ENCODE assay signal across 7 mouse cellular contexts in the genomic region with DNA sequence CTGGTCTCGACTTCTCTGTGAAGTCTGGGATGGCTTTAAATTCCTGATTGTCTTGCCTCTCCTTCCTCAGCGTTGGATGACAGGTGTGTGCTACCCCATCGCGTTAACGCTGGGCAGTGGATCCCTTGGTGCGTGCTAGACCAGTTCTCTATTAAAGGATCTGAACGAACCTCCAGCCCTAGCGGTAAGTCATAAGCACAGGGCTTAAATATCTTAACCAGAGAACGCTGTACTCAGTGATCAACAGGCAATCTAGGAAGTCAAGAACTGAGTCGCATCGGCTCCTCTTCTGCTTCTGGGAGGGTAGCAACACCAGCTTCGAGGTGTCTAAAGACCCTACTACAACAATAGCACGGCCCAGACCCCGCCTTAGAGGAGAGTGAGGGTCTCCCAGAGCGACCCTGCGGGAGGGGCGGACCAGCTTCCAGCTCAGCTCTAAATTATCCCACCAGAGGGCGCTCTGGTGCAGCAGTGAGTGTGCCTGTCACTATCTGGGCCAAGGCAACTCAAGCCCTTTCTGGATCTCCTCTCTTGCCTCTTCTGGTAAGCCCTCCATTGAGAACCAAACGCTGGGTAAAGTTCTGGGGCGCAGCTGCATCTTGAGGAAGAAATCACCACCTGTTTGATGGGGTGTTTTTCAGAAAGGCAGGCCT. TPM values are rescaled to one million over a fixed set of nuclear protein-coding genes. Genes with fewer than 3 reads are reported as not detected.
A peak's percentile ranks its signal among the peaks of the same experiment; 100 is the strongest.
DNase-seq lines count a peak whose midpoint lies in the region; ATAC-seq and TF ChIP-seq lines count a peak whose summit lies in the region.

No protein-coding gene starts in this region.

- no peaks in the 10 kb centered on the region for H3K4me1 ChIP-seq in limb, embryonic 14.5 days (ENCODE audit: control insufficient read depth, insufficient read depth, low read length)
- H3K4me1 ChIP-seq in midbrain, embryonic 15.5 days: peaks cover 5% of the 10 kb centered on the region; the same call in 1 of the 2 replicates
- H3K4me1 ChIP-seq in spleen, adult 2 months (ENCODE audit: control insufficient read depth, insufficient read depth, insufficient read length): no peaks in the 10 kb centered on the region; the same call in 1 of the 2 replicates

- 5% methylated on average over 20 of the region's 20 CpGs for WGBS in limb, embryonic 14.5 days
- 2% methylated on average over 20 of the region's 20 CpGs for WGBS in midbrain, embryonic 15.5 days
- 4% methylated on average over 20 of the region's 20 CpGs for WGBS in spleen, adult 2 months

- H3K9ac ChIP-seq in limb, embryonic 14.5 days (ENCODE audit: low read depth, low read length, severe bottlenecking): peak overlapping the region; percentile 28; the same call in 1 of the 2 replicates
- H3K9ac ChIP-seq in midbrain, embryonic 15.5 days: peak overlapping the region; percentile 34; the same call in 1 of the 2 replicates

- ATAC-seq in limb, embryonic 14.5 days (ENCODE audit: low FRiP score, low read depth): peak; percentile 71
- ATAC-seq in midbrain, embryonic 15.5 days (replicated peaks): peak; percentile 74; the same call in 1 of the 2 replicates

- H3K27me3 ChIP-seq in limb, embryonic 14.5 days (ENCODE audit: control insufficient read depth, insufficient read depth, low read length): peaks cover 5% of the 10 kb centered on the region; the same call in 1 of the 2 replicates
- H3K27me3 ChIP-seq in midbrain, embryonic 15.5 days (replicated peaks): peaks cover 3% of the 10 kb centered on the region; the same call in 1 of the 2 replicates
- H3K27me3 ChIP-seq in spleen, adult 2 months (ENCODE audit: control insufficient read depth, insufficient read depth, low read length): 0 out of 2 replicates have a peak, but pooled peaks cover 1% of the 10 kb centered on the region

- peak; percentile 96 for TF ChIP-seq CTCF in spleen, adult 2 months (IDR thresholded peaks at IDR 0.05; ENCODE audit: extremely low read depth, insufficient read depth, insufficient read length, insufficient replicate concordance)

- no peak for TF ChIP-seq POLR2A in limb, embryonic 14.5 days (IDR thresholded peaks at IDR 0.05; ENCODE audit: borderline replicate concordance, extremely low read depth, insufficient read depth, insufficient read length)
- no peak for TF ChIP-seq POLR2A in spleen, adult 2 months (IDR thresholded peaks at IDR 0.05; ENCODE audit: low read depth, low read length)

- H3K9me3 ChIP-seq in limb, embryonic 14.5 days (ENCODE audit: control insufficient read depth, low read length): no peaks in the 10 kb centered on the region
- no peaks in the 10 kb centered on the region for H3K9me3 ChIP-seq in midbrain, embryonic 15.5 days

- peak overlapping the region; percentile 33 for H3K4me3 ChIP-seq in limb, embryonic 14.5 days (replicated peaks; ENCODE audit: low read length)
- peak overlapping the region; percentile 39 for H3K4me3 ChIP-seq in midbrain, embryonic 15.5 days
- peak overlapping the region; percentile 23; the same call in 1 of the 2 replicates for H3K4me3 ChIP-seq in spleen, adult 2 months (ENCODE audit: extremely low read depth, insufficient read depth, insufficient read length)

- peak overlapping the region; percentile 54 for H3K4me2 ChIP-seq in limb, embryonic 14.5 days (replicated peaks; ENCODE audit: low read depth, low read length, severe bottlenecking)
- H3K4me2 ChIP-seq in midbrain, embryonic 15.5 days: peak overlapping the region; percentile 70

- no peak overlapping the region for H3K27ac ChIP-seq in limb, embryonic 14.5 days (replicated peaks; ENCODE audit: low read depth, low read length)
- no peak overlapping the region for H3K27ac ChIP-seq in midbrain, embryonic 15.5 days
- no peak overlapping the region for H3K27ac ChIP-seq in spleen, adult 2 months (ENCODE audit: insufficient read depth, low read length)

- DNase-seq in adrenal gland, adult 8-10 months: peak; percentile 66
- peak; percentile 91 for DNase-seq in embryo, embryonic 11 days
- DNase-seq in heart, adult 11 months: peak; percentile 96
- DNase-seq in kidney, adult 11 months: peak; percentile 43
- peak; percentile 89 for DNase-seq in limb, embryonic 14.5 days (ENCODE audit: low spot score)
- peak; percentile 55 to 75 for DNase-seq in spleen, adult 2 months (ENCODE audit: low read depth in 1 of 2, low spot score in 2 of 2)

- H3K36me3 ChIP-seq in limb, embryonic 14.5 days (ENCODE audit: control insufficient read depth, insufficient read depth, low read length): no peaks in the 10 kb centered on the region
- no peaks in the 10 kb centered on the region for H3K36me3 ChIP-seq in midbrain, embryonic 15.5 days (replicated peaks)
- no peaks in the 10 kb centered on the region for H3K36me3 ChIP-seq in spleen, adult 2 months (ENCODE audit: control insufficient read depth, insufficient read depth, low read length)

RNA-seq across cellular contexts. Expression of a gene that starts 12.6 kb away (rescaled TPM):
- 100 to 1,000 TPM; 321 to 363 (median 344) TPM for total RNA-seq in adrenal gland, adult 8-10 months (2022)
- polyA plus RNA-seq in limb, embryonic 14.5 days (2012; rRNA removed): 81.3 and 96.8 TPM in 2 replicates
- 128 and 135 TPM in 2 replicates for polyA plus RNA-seq in limb, embryonic 14.5 days (2014; fragmentation: Nextera tagmentation; extraction: Ambion mirVana)
- polyA plus RNA-seq in midbrain, embryonic 15.5 days (2015; fragmentation: Nextera tagmentation; extraction: Ambion mirVana): 47.9 and 50.8 TPM in 2 replicates
- polyA plus RNA-seq in spleen, adult 2 months (2012; rRNA removed): 27.0 and 29.1 TPM in 2 replicates

RNA-seq across cellular contexts. Expression of a gene that starts 26.0 kb away (rescaled TPM):
- total RNA-seq in adrenal gland, adult 8-10 months (2022): 100 to 1,000 TPM; 155 to 222 (median 186) TPM
- polyA plus RNA-seq in limb, embryonic 14.5 days (2012; rRNA removed): 60.9 and 72.8 TPM in 2 replicates
- polyA plus RNA-seq in limb, embryonic 14.5 days (2014; fragmentation: Nextera tagmentation; extraction: Ambion mirVana): 31.8 and 32.7 TPM in 2 replicates
- polyA plus RNA-seq in midbrain, embryonic 15.5 days (2015; fragmentation: Nextera tagmentation; extraction: Ambion mirVana): 136 and 148 TPM in 2 replicates
- 41.8 and 46.2 TPM in 2 replicates for polyA plus RNA-seq in spleen, adult 2 months (2012; rRNA removed)

RNA-seq across cellular contexts. Expression of a gene that starts 43.9 kb away (rescaled TPM):
- total RNA-seq in adrenal gland, adult 8-10 months (2022): 100 to 1,000 TPM in 1 of 4 experiments, 10 to 100 TPM in 3; 84.0 to 116 (median 95.7) TPM
- polyA plus RNA-seq in limb, embryonic 14.5 days (2012; rRNA removed): 56.1 and 66.2 TPM in 2 replicates
- polyA plus RNA-seq in limb, embryonic 14.5 days (2014; fragmentation: Nextera tagmentation; extraction: Ambion mirVana): 63.0 and 65.9 TPM in 2 replicates
- polyA plus RNA-seq in midbrain, embryonic 15.5 days (2015; fragmentation: Nextera tagmentation; extraction: Ambion mirVana): 35.8 and 37.9 TPM in 2 replicates
- 65.1 and 80.8 TPM in 2 replicates for polyA plus RNA-seq in spleen, adult 2 months (2012; rRNA removed)

Comparison
In these comparisons a context has a peak if more than half of its experiments do, and no peak if none do; other contexts are left out.
1. DNase-seq: peak in every context shown above with its lines; median percentile 96 in heart, adult 11 months; 91 in embryo, embryonic 11 days; 89 in limb, embryonic 14.5 days; 66 in adrenal gland, adult 8-10 months; 65 in spleen, adult 2 months; 43 in kidney, adult 11 months.